Mouse (Mus musculus): Measurements from ENCODE around the gene Frmd4a.
A peak's percentile ranks its signal among the peaks of the same experiment; 100 is the strongest.
"Not testable (repeated sequence)": the region's sequence is repeated elsewhere in the genome, so short reads cannot be mapped to it uniquely, and the experiment has no call there.

Gene Frmd4a

DNA sequence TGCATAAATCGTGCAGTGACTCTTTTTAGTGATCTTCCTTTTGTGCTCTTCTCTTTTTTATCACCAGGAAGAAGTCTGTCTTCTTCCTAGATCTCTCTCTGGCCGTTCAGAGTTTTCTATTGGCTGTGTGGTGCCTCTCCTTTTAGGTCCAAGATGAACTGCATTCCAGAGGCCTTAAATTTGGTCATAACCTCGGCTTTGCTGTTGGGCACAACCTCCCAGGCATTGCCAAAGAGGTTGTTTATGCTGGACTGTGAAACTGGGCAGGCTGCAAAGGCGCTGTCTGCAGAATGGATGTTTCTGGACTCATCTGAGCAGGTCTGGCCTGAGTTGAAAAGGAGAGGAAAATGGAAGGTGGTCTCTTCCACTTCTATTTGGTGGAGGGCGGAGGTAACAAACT, 560.8 kb downstream of the Frmd4a start:
- DNase-seq (ENCODE audit: low spot score in 2 of 2) = no peak

DNA sequence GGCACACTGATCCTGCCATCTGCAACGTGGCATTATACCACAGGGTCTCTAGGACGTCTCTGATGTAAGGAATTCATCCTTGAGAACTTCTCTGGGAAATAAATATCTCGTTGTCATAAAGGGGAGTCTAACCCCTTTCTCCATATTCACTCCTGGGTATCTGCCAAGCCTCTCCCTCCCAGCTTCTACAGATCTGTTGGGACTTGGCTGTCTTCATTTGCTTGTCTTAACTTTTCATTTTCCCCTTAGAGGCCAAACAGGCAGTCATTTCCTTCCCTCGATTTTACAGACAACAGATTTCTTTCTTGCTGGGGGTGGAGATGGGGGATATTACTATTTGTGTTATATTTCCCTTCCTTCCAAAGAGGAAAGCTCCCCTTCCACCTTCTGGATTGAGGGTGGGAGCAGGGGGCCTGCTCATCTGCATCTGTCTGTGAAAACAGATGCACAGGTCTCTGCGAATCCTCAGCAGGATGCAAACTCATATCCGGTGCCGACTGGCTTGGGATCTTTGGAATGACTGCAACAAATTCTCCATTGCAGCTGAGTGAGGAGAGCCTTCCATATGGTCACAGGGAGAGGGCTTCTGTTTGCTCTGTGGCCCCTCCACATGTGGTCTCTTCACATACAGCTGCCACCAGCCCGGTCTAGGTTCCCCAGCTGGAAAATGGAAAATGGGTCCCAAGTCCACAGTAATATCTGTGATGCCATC, 562.0 kb downstream of the Frmd4a start:
- no peak for DNase-seq (ENCODE audit: low spot score in 2 of 2)

- no peak for DNase-seq (ENCODE audit: low spot score in 2 of 2)
Observed at GRCm38 (mm10) chr2:4580666-4581065, 563.1 kb downstream of the Frmd4a start.

DNA sequence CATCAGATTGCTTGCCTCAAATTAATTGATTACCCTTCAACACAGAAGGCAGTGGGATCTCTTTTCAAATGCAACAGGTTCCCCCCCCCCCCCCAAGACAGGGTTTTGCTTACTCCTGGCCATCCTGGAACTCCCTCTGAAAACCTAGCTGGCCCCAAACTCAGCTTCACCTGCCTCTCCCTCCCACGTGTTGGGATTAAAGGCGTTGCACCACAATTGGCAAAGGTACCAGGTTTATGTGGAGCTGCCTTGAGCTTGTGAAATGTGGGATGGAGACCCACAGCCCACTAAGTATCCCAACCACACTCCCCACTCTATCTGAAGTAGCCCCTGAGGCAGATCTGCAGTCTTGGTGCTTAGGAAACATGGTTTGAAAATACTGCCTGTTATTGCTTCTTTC, 565.4 kb downstream of the Frmd4a start:
- no peak for DNase-seq (ENCODE audit: low spot score in 2 of 2)

GRCm38 (mm10) chr2:4584252-4584651, 566.7 kb downstream of the Frmd4a start:
- no peak for DNase-seq (ENCODE audit: low spot score in 2 of 2)

GRCm38 (mm10) chr2:4586245-4586644, 568.7 kb downstream of the Frmd4a start:
- no peak for DNase-seq (ENCODE audit: low spot score in 2 of 2)

DNA sequence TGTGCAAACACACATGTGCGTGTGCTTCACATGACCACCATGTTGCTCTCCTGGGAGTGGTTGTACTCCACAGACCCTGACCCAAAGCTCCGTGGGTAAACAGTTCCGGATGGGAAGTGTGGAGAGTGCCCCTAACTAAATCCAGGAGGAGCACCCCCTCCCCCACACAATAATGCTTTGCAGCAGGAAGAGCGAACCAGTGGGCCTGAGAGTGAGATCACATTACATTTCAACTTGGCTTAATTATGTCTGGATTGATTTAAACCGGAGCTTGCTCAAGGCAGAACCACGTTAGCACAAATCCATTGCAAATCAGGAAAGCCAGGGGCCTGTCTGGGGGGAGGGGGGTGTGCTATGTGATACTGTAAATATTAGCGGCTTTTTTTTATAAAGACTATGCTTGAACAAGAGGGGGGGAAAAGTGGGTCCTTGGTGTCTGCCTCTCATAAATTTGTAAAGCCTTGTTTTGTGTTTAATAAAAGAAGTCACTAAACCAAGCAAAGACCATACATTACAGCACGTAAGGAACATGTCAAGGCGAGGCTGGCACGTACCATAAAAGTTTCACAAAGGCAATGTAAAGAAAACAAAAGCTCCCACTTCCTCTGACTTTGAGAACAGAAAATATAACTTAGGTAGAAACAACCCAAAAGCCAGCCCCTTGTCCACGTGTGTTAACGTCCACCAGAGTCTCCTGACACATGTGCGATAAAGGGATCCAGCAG, 570.3 kb downstream of the Frmd4a start:
- DNase-seq (ENCODE audit: low spot score in 2 of 2) = no peak

DNA sequence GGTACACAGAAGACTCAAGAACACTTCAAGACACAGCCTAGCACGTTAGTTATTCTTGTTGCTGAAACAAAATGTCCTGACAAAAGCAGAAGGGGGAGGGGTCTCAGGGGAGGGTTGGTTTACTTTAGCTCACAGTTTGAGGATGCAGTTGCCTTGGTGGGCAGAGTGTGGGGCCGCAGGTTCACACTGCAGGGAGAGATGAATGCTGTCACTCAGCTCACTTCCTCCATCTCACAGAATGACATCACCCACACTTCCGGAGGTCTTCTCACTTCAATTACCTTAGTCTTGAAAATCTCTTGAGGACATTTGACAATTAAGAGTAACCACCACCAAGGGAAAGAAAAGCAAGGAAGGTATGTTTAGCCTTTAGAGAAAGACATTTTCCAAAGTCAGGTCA, 574.1 kb downstream of the Frmd4a start:
- DNase-seq (ENCODE audit: low spot score in 2 of 2) = no peak

DNA sequence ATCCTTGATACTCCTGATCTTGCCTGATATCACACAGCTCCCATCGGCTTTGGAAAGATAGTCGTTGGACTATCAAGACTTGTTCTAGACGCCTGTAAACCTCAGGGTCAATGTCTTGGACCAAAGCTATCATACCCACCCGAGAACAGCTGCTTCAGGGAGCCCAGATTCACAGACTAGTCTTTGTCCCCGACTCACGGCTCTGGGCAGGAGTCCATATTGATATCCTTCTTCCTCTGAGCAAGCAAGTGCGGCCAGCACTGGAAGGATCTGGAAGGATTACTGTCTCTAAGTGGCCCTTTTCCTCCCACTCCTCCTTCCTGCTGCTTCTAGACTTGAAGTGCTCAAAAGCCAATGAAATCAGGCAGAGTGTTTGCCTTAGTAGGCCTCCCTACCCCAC, 575.1 kb downstream of the Frmd4a start:
- no peak for DNase-seq (ENCODE audit: low spot score in 2 of 2)

DNA sequence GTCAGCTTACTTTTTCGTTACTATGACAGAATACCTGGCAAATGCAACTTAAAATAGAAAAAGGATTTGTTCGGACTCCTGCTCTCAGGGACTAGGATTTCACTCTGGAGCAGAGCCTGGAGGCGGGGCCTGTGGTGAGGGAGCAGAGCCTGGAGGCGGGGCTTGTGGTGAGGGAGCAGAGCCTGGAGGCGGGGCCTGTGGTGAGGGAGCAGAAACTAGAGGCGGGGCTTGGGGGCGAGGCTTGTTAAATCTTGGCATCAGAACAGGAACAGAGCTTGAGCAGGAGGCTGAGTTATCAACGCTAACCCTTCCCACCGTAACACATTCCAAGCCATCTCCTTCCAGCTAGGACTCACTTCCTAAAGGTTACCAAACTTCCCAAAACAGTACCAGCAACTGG, 575.9 kb downstream of the Frmd4a start:
- DNase-seq (ENCODE audit: low spot score in 2 of 2) = no peak

DNA sequence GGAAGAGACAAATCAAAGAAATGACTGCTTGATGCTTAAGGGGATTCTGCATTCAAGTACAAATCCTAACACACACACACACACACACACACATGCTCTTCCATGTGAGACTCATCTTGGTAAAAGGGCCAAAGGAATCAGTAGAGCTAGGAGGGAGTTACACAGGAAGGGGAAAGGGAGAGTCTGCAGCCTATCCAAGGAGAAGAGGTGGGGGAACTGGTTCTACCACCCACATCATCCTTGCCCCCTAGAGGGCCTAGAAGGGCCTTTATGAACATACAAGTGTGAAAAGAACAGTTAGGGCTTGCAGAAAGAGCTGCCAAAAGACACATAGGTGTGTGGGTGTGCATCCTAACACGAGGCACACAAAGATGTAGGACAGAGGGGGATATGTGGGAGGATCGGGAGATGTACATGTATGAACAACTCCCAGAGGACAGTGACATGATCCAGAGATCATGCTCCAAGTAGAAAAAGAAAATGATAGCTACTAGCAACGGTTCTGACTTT, 576.4 kb downstream of the Frmd4a start:
- no peak for DNase-seq (ENCODE audit: low spot score in 2 of 2)

DNA sequence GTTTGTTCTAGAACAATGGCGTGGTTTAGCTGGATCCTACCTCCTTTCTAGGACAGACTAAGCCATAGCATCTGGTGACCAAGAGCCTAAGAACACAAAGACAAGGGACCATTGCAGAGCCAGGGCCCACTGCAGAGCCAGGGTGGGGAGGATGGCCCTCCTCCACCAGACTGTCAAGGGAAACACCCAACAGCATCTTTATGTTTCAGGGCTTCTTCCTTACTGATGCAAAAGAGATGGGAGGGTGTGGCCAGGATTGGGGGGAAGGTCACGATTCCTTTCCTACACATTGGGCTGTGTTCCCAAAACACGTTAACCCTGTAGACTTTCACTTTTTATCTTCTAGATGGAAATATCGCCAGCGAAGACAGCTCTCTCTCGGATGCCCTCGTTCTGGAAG, 579.5 kb downstream of the Frmd4a start:
- DNase-seq (ENCODE audit: low spot score in 2 of 2) = no peak

GRCm38 (mm10) chr2:4601034-4601890, 583.7 kb downstream of the Frmd4a start:
- peak; percentile 79 to 85 for DNase-seq (ENCODE audit: low spot score in 2 of 2)

DNA sequence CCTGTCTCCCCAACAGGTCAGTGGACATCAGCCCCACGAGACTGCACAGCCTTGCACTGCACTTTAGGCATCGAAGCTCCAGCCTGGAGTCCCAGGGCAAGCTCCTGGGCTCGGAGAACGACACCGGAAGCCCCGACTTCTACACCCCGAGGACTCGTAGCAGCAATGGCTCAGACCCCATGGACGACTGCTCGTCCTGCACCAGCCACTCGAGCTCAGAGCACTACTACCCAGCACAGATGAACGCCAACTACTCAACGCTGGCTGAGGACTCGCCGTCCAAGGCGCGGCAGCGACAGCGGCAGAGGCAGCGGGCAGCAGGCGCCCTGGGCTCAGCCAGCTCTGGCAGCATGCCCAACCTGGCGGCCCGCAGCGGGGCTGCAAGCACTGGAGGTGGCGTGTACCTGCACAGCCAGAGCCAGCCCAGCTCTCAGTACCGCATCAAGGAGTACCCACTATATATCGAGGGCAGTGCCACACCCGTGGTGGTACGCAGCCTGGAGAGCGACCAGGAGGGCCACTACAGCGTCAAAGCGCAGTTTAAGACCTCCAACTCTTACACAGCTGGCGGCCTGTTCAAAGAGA, 585.9 kb downstream of the Frmd4a start:
- DNase-seq (ENCODE audit: low spot score in 2 of 2) = no peak

DNA sequence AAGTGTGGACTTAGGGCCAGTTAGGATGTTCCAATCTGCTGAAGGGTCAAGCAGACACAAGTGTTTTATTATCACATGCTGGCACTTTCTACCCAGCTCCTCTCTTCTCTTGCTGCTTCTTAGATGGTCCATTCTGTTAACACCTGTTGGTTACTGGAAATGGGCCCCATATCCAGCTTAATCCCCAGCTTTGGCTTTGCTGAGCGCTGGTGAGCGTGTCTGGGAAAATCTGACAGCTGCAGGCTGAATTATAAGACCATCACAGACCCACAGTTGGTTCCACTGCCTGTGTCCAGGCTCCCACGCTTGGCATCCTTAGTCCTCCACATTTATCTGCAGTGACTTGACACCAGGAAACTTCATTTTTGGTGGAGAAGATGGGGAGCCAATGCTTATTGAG, 589.0 kb downstream of the Frmd4a start:
- no peak for DNase-seq (ENCODE audit: low spot score in 2 of 2)

DNA sequence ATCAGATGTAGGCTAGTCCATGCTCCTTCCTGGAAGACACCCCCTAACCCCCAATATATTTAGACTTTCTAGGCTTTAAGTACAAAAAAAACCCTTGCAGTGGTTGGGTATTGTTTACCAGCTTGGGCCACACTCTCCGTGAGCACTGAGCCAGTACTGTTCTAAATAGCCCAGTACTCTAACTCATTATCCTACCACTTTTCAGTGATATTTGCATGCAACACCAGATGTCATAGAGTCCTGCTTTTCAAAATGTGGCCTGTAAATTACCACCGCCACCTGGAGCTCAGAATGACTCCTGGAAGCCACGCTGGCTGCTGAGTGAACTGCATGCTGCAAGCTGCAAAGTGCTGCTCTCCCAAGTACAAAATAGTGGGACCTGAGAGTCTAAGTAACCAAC, 590.7 kb downstream of the Frmd4a start:
- DNase-seq (ENCODE audit: low spot score in 2 of 2) = no peak

- DNase-seq (ENCODE audit: low spot score in 2 of 2) = no peak
Observed at GRCm38 (mm10) chr2:4609433-4609832, 591.9 kb downstream of the Frmd4a start.

DNA sequence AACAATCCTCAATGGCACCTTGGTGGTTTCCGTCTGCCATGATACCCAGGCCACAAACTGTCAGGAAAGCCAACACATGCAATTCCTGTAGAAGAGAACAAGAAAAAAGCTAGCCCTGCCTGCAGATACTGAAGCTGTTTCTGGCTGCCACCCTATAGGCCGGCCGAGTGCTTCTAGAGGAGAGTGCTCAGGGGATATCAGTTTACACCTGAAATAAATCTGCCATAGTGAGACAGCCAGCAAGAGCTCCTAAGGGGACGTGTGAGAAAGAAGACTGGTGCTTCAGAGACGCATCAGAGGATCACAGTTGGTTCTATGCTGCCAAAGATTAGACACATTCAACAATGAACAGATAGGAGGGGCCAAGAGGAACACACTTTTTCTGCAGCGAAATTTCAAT, 593.8 kb downstream of the Frmd4a start:
- DNase-seq (ENCODE audit: low spot score in 2 of 2) = no peak

GRCm38 (mm10) chr2:4611704-4612103, 594.2 kb downstream of the Frmd4a start:
- no peak for DNase-seq (ENCODE audit: low spot score in 2 of 2)

DNA sequence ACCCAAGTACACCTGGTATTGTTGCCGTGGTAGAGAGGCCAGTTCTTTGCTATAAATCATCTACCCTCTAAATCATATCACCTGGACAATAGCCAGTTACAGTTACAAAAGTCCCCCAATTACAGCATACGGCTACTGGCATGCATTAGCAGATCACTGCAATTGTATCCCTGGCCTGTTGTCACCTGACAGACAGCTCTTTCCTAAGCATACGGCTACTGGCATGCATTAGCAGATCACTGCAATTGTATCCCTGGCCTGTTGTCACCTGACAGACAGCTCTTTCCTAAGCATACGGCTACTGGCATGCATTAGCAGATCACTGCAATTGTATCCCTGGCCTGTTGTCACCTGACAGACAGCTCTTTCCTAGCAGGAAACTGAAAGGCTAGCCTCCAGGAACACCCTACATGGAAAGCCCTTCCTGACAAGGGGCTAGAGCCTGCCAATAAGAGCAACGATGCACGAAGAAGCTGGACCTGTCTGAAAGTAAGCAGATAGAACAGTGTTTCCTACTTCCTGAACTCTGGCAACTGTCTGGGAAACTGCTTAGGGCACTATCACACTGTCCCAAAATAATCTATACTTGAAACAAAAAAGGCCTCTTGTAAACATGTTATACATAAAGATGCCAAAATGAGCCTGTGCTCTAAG, 596.9 kb downstream of the Frmd4a start:
- DNase-seq (ENCODE audit: low spot score in 2 of 2) = not testable (repeated sequence)

DNA sequence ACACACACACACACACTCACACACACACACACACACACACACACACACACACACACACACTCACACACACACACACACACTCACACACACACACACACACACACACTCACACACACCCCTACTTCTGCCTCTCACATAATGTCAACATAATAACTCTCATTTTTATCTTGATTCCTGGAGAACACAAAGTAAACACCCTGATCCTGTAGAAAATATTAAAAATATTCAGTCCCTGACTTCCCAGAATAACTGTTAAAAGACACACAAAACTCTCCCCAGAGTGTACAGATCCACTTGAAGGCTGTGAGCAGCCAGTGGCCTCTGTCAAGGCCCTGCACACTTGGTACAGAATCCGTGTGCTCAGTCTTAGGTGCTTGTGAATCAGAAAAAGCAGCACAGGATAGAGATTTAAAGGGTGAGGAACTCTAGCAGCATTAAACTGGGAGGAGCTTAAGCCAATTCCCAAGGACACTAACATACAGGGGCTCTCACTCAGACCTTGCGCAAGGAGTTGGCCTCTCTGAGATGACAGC, 597.6 kb downstream of the Frmd4a start:
- DNase-seq (ENCODE audit: low spot score in 2 of 2) = no peak
